Mouse (Mus musculus): ENCODE measurements around the gene Rbfox3. TPM values are rescaled to one million over a fixed set of nuclear protein-coding genes. Genes with fewer than 3 reads are reported as not detected.

Rbfox3 gene
- polyA plus RNA-seq, 1 experiment from 2014 or later, result 56.3 TPM

DNA sequence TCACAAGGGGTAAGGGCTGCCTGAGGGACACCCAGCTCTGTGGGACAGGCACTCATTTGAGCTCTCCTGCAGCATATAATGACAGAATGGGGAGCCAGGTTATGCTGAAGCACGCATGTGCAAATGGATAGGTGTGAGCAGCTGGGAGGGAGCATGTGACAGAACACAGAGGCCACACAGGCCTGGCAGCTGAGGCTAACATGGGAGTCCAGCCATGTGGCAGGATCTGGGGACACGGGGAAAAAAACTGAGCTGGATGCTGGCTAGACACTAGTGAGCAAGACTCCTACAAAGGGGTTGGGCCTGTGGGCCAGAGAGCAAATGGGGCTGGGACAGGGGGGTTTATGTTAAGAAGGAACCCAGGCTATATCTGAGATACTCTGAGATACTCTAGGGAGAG is 141.9 kb downstream of the Rbfox3 start:
- H3K4me3 ChIP-seq (replicated peaks; ENCODE audit: low read length), result no peak overlapping the region
- H3K9ac ChIP-seq (replicated peaks; ENCODE audit: low read depth, low read length), result no peak overlapping the region
- H3K27me3 ChIP-seq (replicated peaks; ENCODE audit: control insufficient read depth, insufficient read depth, low read length), result no peaks in the 10 kb centered on the region
- 45% methylated on average over 2 of the region's 2 CpGs for WGBS
- H3K4me1 ChIP-seq (replicated peaks; ENCODE audit: control insufficient read depth, insufficient read depth, low read length), result peaks cover 21% of the 10 kb centered on the region
- H3K27ac ChIP-seq (ENCODE audit: low read length), result no peak overlapping the region
- no peak for ATAC-seq
- H3K36me3 ChIP-seq (ENCODE audit: control insufficient read depth, insufficient read depth), result no peaks in the 10 kb centered on the region
- no peaks in the 10 kb centered on the region for H3K9me3 ChIP-seq (ENCODE audit: control insufficient read depth, low read length)
- H3K4me2 ChIP-seq (ENCODE audit: low read length), result no peak overlapping the region

GRCm38 (mm10) chr11:118768441-118768840 is 143.0 kb downstream of the Rbfox3 start:
- H3K27me3 ChIP-seq (replicated peaks; ENCODE audit: control insufficient read depth, insufficient read depth, low read length), result no peaks in the 10 kb centered on the region
- no peak overlapping the region for H3K4me2 ChIP-seq (ENCODE audit: low read length)
- no peaks in the 10 kb centered on the region for H3K36me3 ChIP-seq (ENCODE audit: control insufficient read depth, insufficient read depth)
- ATAC-seq, result no peak
- no peak overlapping the region for H3K27ac ChIP-seq (ENCODE audit: low read length)
- H3K4me3 ChIP-seq (replicated peaks; ENCODE audit: low read length), result no peak overlapping the region
- H3K4me1 ChIP-seq (replicated peaks; ENCODE audit: control insufficient read depth, insufficient read depth, low read length), result peaks cover 16% of the 10 kb centered on the region
- no peaks in the 10 kb centered on the region for H3K9me3 ChIP-seq (ENCODE audit: control insufficient read depth, low read length)
- 85% methylated on average over 3 of the region's 3 CpGs for WGBS
- H3K9ac ChIP-seq (replicated peaks; ENCODE audit: low read depth, low read length), result no peak overlapping the region

DNA sequence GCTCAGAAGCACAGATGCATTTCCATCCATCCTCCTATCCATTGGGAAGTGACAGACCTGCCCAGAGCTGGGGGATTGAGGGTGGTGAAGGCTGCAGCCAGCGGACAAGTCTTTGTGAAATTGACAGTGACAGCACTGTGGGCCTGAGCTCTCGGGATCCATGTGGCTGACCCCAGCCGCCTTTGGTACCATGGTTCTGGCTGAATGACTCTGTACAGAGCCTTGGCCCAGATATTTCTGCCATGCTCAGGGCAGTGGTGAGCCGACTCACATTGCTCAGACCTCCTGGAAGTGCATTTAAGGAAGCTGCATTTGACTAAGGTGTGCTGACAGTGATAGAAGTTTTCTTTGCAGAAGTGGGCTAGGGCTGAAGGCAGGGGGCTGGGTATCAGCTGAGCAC is 144.0 kb downstream of the Rbfox3 start:
- no peak overlapping the region for H3K9ac ChIP-seq (replicated peaks; ENCODE audit: low read depth, low read length)

DNA sequence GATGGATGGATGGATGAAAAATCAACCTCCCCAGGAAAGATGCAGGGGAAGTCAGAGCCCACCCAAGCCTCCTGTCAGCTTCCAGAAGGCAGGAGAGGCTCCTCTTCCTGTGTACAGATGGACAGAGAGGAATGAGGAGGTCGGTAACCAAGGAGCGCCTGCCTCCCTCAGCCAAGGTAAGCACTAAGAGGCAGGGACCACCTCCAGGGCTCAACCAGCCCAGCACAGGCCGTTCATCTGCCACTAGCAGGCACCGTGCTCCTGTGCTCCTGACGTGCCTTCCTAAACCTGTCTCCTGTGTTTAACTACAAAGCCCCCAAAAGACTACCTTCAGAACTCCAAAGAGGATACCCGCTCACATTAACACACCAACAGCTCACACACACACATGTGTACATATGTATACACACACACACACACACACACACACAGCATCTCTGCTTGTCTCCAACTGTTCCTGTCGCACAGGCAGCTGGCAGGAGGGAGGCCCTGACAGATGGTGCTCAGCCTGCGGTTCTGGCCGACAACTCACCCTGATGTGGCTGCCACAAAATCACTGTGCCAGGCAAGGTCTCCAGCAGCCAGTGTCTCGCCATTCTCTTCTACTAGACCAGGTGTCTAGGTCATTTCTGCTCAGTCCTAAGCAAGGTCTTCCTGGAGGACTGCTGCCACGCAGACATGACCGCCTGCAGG is 151.0 kb downstream of the Rbfox3 start:
- no peak overlapping the region for H3K9ac ChIP-seq (replicated peaks; ENCODE audit: low read depth, low read length)
- no peaks in the 10 kb centered on the region for H3K27me3 ChIP-seq (replicated peaks; ENCODE audit: control insufficient read depth, insufficient read depth, low read length)
- no peak overlapping the region for H3K4me2 ChIP-seq (ENCODE audit: low read length)
- peak overlapping the region; percentile 68 for H3K27ac ChIP-seq (ENCODE audit: low read length)
- peak; percentile 71; the same call in 1 of the 2 replicates for ATAC-seq
- no peaks in the 10 kb centered on the region for H3K36me3 ChIP-seq (ENCODE audit: control insufficient read depth, insufficient read depth)
- H3K4me1 ChIP-seq (replicated peaks; ENCODE audit: control insufficient read depth, insufficient read depth, low read length), result peaks cover 28% of the 10 kb centered on the region
- 63% methylated on average over 12 of the region's 12 CpGs for WGBS
- H3K4me3 ChIP-seq (replicated peaks; ENCODE audit: low read length), result no peak overlapping the region
- no peaks in the 10 kb centered on the region for H3K9me3 ChIP-seq (ENCODE audit: control insufficient read depth, low read length)

More for the DNA sequence above, 144.0 kb downstream of the Rbfox3 start:
- no peak overlapping the region for H3K4me2 ChIP-seq (ENCODE audit: low read length)
- WGBS, result 71% methylated on average over 4 of the region's 4 CpGs
- H3K36me3 ChIP-seq (ENCODE audit: control insufficient read depth, insufficient read depth), result no peaks in the 10 kb centered on the region
- no peak overlapping the region for H3K27ac ChIP-seq (ENCODE audit: low read length)
- peaks cover 13% of the 10 kb centered on the region for H3K4me1 ChIP-seq (replicated peaks; ENCODE audit: control insufficient read depth, insufficient read depth, low read length)
- no peaks in the 10 kb centered on the region for H3K9me3 ChIP-seq (ENCODE audit: control insufficient read depth, low read length)
- no peaks in the 10 kb centered on the region for H3K27me3 ChIP-seq (replicated peaks; ENCODE audit: control insufficient read depth, insufficient read depth, low read length)
- H3K4me3 ChIP-seq (replicated peaks; ENCODE audit: low read length), result no peak overlapping the region
- no peak for ATAC-seq

GRCm38 (mm10) chr11:118759228-118759627 is 152.2 kb downstream of the Rbfox3 start:
- Histone ChIP-seq H3K9ac (replicated peaks; ENCODE audit: low read depth, low read length) (no peak overlapping the region), H3K9me3 (ENCODE audit: control insufficient read depth, low read length) (no peaks in the 10 kb centered on the region), H3K27me3 (replicated peaks; ENCODE audit: control insufficient read depth, insufficient read depth, low read length) (no peaks in the 10 kb centered on the region), H3K4me3 (replicated peaks; ENCODE audit: low read length) (no peak overlapping the region), H3K27ac (ENCODE audit: low read length) (no peak overlapping the region), H3K4me1 (replicated peaks; ENCODE audit: control insufficient read depth, insufficient read depth, low read length) (peaks cover 39% of the 10 kb centered on the region), H3K4me2 (ENCODE audit: low read length) (no peak overlapping the region), H3K36me3 (ENCODE audit: control insufficient read depth, insufficient read depth) (no peaks in the 10 kb centered on the region)
- ATAC-seq, result no peak
- WGBS, result 92% methylated on average over 8 of the region's 8 CpGs

- Histone ChIP-seq H3K9me3 (ENCODE audit: control insufficient read depth, low read length) (no peaks in the 10 kb centered on the region), H3K27ac (ENCODE audit: low read length) (no peak overlapping the region), H3K27me3 (replicated peaks; ENCODE audit: control insufficient read depth, insufficient read depth, low read length) (no peaks in the 10 kb centered on the region), H3K36me3 (ENCODE audit: control insufficient read depth, insufficient read depth) (no peaks in the 10 kb centered on the region), H3K4me1 (replicated peaks; ENCODE audit: control insufficient read depth, insufficient read depth, low read length) (peaks cover 43% of the 10 kb centered on the region), H3K4me2 (ENCODE audit: low read length) (no peak overlapping the region), H3K9ac (replicated peaks; ENCODE audit: low read depth, low read length) (no peak overlapping the region), H3K4me3 (replicated peaks; ENCODE audit: low read length) (no peak overlapping the region)
- ATAC-seq, result no peak
- 80% methylated on average over 10 of the region's 10 CpGs for WGBS
These were observed 153.0 kb downstream of the Rbfox3 start for GRCm38 (mm10) chr11:118758277-118758990.

GRCm38 (mm10) chr11:118757488-118757887 is 153.9 kb downstream of the Rbfox3 start:
- Histone ChIP-seq H3K4me1 (replicated peaks; ENCODE audit: control insufficient read depth, insufficient read depth, low read length) (peaks cover 51% of the 10 kb centered on the region), H3K36me3 (ENCODE audit: control insufficient read depth, insufficient read depth) (no peaks in the 10 kb centered on the region), H3K9me3 (ENCODE audit: control insufficient read depth, low read length) (no peaks in the 10 kb centered on the region), H3K9ac (replicated peaks; ENCODE audit: low read depth, low read length) (no peak overlapping the region), H3K4me3 (replicated peaks; ENCODE audit: low read length) (no peak overlapping the region), H3K4me2 (ENCODE audit: low read length) (no peak overlapping the region), H3K27ac (ENCODE audit: low read length) (peak overlapping the region; percentile 73), H3K27me3 (replicated peaks; ENCODE audit: control insufficient read depth, insufficient read depth, low read length) (no peaks in the 10 kb centered on the region)
- ATAC-seq, result 0 out of 2 replicates have a peak, but pooled peaks have one; percentile 45
- WGBS, result 50% methylated on average over 1 of the region's 1 CpGs

DNA sequence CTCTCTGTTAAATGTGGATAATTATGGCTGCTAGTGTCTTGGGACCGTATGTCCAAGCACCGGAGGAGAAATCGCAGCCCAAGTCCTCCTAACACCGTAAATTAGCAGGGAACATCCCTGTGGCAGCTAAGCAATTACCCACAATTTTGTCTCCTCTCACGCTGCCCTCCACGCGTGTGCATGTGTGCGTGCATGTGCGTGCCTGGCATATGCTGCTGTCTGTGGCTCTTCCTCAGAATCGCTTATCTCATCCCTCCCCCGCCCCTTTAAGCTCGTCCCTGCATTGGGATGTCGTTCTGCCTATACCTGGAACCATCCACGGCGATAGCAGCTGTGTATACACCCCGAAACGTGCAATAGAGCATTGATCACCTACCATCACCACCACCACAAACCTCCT is 156.4 kb downstream of the Rbfox3 start:
- no peak overlapping the region for H3K4me2 ChIP-seq (ENCODE audit: low read length)
- H3K4me1 ChIP-seq (replicated peaks; ENCODE audit: control insufficient read depth, insufficient read depth, low read length), result peaks cover 60% of the 10 kb centered on the region
- H3K27ac ChIP-seq (ENCODE audit: low read length), result peak overlapping the region; percentile 41
- no peak for ATAC-seq
- no peak overlapping the region for H3K9ac ChIP-seq (replicated peaks; ENCODE audit: low read depth, low read length)
- H3K27me3 ChIP-seq (replicated peaks; ENCODE audit: control insufficient read depth, insufficient read depth, low read length), result no peaks in the 10 kb centered on the region
- no peaks in the 10 kb centered on the region for H3K36me3 ChIP-seq (ENCODE audit: control insufficient read depth, insufficient read depth)
- no peak overlapping the region for H3K4me3 ChIP-seq (replicated peaks; ENCODE audit: low read length)
- H3K9me3 ChIP-seq (ENCODE audit: control insufficient read depth, low read length), result no peaks in the 10 kb centered on the region
- WGBS, result 72% methylated on average over 17 of the region's 17 CpGs

- WGBS, result 59% methylated on average over 4 of the region's 4 CpGs
- ATAC-seq, result no peak
These were observed 156.9 kb downstream of the Rbfox3 start for GRCm38 (mm10) chr11:118754535-118754934.

More at GRCm38 (mm10) chr11:118754535-118754934, 156.9 kb downstream of the Rbfox3 start:
- H3K9ac ChIP-seq (replicated peaks; ENCODE audit: low read depth, low read length), result no peak overlapping the region; the same call in 1 of the 2 replicates
- peak overlapping the region; percentile 41; the same call in 1 of the 2 replicates for H3K27ac ChIP-seq (ENCODE audit: low read length)
- peaks cover 56% of the 10 kb centered on the region for H3K4me1 ChIP-seq (replicated peaks; ENCODE audit: control insufficient read depth, insufficient read depth, low read length)
- H3K4me2 ChIP-seq (ENCODE audit: low read length), result no peak overlapping the region
- no peaks in the 10 kb centered on the region for H3K36me3 ChIP-seq (ENCODE audit: control insufficient read depth, insufficient read depth)
- no peaks in the 10 kb centered on the region for H3K9me3 ChIP-seq (ENCODE audit: control insufficient read depth, low read length)
- H3K4me3 ChIP-seq (replicated peaks; ENCODE audit: low read length), result no peak overlapping the region
- H3K27me3 ChIP-seq (replicated peaks; ENCODE audit: control insufficient read depth, insufficient read depth, low read length), result no peaks in the 10 kb centered on the region
